Mouse (Mus musculus): Measurements from ENCODE around the gene Cacnb4. TPM values are rescaled to one million over a fixed set of nuclear protein-coding genes. Genes with fewer than 3 reads are reported as not detected.

The Cacnb4 gene
- polyA plus RNA-seq, 1 experiment from 2014 or later: 1.3 TPM

DNA sequence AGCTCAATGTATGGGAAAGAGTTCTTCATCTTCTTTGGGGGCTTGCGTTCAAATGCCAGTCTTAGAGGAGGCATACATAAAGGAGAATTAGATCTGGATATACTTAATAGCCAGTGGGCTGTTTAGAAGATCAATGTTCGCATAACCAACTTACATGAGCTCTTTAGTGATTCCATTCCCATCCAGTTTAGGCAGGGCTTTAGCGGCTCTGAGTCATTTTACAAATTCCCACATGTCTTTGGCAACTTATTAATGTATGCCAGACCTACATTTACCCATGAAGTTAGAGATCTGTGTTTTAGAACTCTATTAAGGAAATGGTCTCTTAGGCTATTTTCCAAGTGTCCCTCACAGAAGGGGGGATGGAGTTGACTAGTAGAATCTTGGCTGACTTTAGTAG, 250.6 kb downstream of the Cacnb4 start:
- no peak overlapping the region for H3K27ac ChIP-seq
- peak overlapping the region; percentile 78 for H3K4me2 ChIP-seq
- H3K9me3 ChIP-seq: no peaks in the 10 kb centered on the region
- WGBS: 67% methylated on average over 3 of the region's 3 CpGs
- no peak overlapping the region for H3K9ac ChIP-seq
- H3K4me1 ChIP-seq: peaks cover 28% of the 10 kb centered on the region
- H3K36me3 ChIP-seq: no peaks in the 10 kb centered on the region
- peak overlapping the region; percentile 97; the same call in 1 of the 2 replicates for H3K4me3 ChIP-seq
- no peak for ATAC-seq (ENCODE audit: insufficient number of reproducible peaks, insufficient read depth, low FRiP score, low TSS enrichment, low read depth)
- H3K27me3 ChIP-seq: no peaks in the 10 kb centered on the region

DNA sequence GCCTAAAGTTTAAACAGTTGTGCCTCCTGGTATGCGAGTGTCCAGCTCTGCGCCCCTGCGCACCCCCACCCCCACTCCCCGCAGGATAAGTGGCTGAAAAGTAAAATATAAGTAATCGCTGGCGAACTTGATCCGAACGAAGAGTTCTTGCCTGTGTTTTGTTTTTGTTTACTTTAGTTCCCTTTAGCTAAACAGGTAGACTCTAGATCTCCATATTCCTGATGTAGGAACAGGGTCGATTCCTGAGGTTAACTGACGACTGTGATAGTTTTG, 251.2 kb downstream of the Cacnb4 start:
- H3K4me1 ChIP-seq: peaks cover 28% of the 10 kb centered on the region
- no peaks in the 10 kb centered on the region for H3K27me3 ChIP-seq
- H3K9ac ChIP-seq: peak overlapping the region; percentile 96
- H3K36me3 ChIP-seq: no peaks in the 10 kb centered on the region
- H3K27ac ChIP-seq: peak overlapping the region; percentile 91
- WGBS: 18% methylated on average over 10 of the region's 10 CpGs
- H3K4me2 ChIP-seq: peak overlapping the region; percentile 78
- peak overlapping the region; percentile 97 for H3K4me3 ChIP-seq
- no peaks in the 10 kb centered on the region for H3K9me3 ChIP-seq
- ATAC-seq (ENCODE audit: insufficient number of reproducible peaks, insufficient read depth, low FRiP score, low TSS enrichment, low read depth): no peak

DNA sequence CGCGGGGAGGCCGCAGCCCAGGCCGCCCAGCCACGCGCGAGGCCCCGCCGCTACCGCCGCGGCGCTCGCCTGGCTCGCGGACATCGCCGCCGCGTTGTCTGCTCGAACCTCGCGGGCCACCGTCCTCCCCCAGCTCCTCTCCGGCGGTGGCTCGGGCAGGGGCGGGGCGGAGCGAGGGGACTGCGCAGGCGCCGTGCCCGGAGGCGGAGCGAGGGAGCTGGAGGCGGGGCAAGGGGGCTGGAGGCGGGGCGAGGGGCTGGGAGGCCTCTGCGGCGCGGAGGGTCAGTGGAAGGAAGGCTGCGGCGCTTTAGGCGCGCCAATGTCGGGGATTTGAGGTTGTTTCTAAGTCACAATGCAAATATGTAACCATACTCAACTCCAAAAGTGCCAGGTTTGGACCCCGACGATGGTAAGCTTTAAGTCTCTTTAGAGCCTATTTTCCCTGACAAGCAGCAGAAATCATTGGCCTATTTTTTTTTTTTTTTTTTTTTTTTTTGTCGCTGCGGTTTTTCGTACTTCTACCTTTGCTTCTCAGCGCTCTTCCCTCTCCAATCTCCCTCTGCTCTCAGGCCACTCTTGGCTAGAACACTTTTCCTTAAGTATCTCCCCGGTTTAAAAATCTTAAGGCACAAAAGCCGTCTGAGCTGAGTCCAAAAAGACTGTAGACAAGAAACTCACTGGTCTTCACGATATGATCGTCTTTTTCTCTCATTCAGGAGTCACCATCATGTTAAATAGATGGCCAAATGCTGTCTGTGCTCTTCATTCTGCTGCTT, 251.7 kb downstream of the Cacnb4 start, which contains the start of gene Arl5a:
TSS of gene Arl5a (minus strand) at position 155 of the 776 bp plus-strand sequence.
- Histone ChIP-seq H3K4me1 (peaks cover 28% of the 10 kb centered on the region), H3K4me2 (peak within 1 kb of the TSS; percentile 78), H3K36me3 (no peaks in the 10 kb centered on the region), H3K4me3 (peak within 1 kb of the TSS; percentile 97), H3K27ac (peak within 1 kb of the TSS; percentile 91), H3K9ac (peak within 1 kb of the TSS; percentile 96), H3K9me3 (no peaks in the 10 kb centered on the region), H3K27me3 (no peaks in the 10 kb centered on the region)
- peak; percentile 91 for ATAC-seq (ENCODE audit: insufficient number of reproducible peaks, insufficient read depth, low FRiP score, low TSS enrichment, low read depth)
- 1% methylated on average over 57 of the region's 57 CpGs for WGBS

DNA sequence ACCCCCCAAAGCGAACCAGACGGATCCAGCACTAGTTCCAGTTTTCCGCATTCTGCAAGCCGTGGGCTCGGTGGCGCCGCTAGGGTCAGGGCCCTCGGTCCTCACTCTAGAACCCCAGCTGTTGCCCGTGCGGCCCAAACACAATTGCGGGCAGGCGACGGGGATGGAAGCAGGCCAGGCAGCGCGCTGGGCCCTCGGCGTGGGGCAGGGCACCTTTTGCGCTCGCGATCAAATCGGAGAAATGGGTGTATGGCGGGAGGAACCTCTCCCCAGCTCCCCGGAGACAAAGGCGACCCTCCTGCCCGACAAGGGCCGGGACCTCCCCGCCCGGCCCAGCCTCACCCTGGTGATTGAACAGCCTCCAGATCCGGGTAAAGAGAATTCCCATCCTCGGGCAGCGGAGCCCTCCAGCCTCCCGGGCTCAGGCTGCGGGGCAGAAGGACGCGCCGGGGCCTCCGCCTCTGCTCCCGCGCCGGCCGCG, 252.3 kb downstream of the Cacnb4 start:
- Histone ChIP-seq H3K9me3 (no peaks in the 10 kb centered on the region), H3K27me3 (no peaks in the 10 kb centered on the region), H3K4me2 (peak overlapping the region; percentile 64), H3K9ac (peak overlapping the region; percentile 96), H3K4me1 (peaks cover 28% of the 10 kb centered on the region), H3K4me3 (peak overlapping the region; percentile 97), H3K36me3 (no peaks in the 10 kb centered on the region), H3K27ac (peak overlapping the region; percentile 91)
- ATAC-seq (ENCODE audit: insufficient number of reproducible peaks, insufficient read depth, low FRiP score, low TSS enrichment, low read depth): peak; percentile 75
- under 1% methylated on average over 39 of the region's 42 CpGs for whole genome bisulfite sequencing

DNA sequence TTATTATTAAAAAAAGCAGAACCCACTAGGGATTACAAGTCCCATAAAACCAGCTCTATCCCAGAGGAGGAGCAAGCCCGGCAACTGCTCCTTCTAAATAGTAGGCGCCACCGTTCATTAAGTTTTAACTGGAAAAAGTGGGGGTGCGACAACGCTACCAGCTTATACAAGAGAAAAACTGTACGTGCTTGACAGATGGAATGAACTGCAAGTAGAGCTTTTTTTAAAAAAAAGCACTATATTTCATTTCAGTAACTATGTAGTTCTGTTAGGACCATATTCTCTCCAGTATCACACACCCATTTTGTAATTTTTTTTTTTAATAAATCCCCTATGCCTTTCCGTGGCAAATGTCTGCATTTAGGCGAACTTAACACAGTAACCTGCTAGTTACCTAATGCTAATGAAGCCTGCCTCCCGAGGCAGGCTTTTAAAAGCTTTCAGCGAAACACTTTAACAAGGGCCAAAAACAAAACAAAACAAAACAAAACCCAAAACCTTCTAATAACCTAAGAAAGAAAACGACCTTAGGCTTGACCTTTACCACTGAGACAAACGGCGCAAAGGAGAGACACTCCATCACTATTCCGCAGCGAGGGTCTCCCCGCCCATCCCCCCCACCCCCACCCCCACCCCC, 252.9 kb downstream of the Cacnb4 start:
- Histone ChIP-seq H3K27ac (no peak overlapping the region), H3K4me2 (peak overlapping the region; percentile 64), H3K4me3 (peak overlapping the region; percentile 97), H3K36me3 (no peaks in the 10 kb centered on the region), H3K4me1 (peaks cover 28% of the 10 kb centered on the region), H3K9ac (peak overlapping the region; percentile 96), H3K9me3 (no peaks in the 10 kb centered on the region), H3K27me3 (no peaks in the 10 kb centered on the region)
- ATAC-seq (ENCODE audit: insufficient number of reproducible peaks, insufficient read depth, low FRiP score, low TSS enrichment, low read depth): no peak
- WGBS: 3% methylated on average over 16 of the region's 16 CpGs

DNA sequence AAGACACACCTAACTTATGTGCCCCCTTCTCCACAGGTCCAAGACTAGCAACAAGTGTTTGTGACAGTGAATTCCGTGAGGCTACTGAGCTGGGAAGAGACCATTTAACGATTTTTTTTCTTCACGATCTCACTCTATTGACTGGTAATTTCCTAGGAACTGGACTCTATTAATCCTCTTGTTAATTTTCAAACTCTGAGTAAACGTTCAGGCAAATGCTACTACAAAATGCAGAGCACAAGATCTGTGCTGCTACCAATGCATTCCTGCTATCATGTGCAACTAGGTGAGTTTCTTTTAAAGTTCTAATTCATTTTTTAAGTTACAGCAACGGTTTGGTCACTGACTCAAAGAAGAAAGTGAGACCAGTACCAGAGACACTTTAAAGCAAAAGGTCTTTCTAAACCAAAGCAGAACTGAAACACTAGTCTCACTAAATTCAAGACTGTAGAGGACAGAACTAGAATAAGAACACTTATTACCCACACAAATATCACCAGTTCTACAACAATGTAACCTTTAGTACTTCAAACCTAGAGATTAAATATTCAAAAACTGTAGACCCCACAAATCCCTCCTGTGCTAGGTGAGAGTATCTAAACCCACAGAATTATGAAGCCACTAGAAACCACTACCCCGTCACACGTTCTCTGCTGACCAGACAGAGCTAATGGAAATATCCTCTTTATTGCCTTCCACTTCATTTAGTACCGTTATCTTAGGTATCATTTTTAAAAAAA, 253.6 kb downstream of the Cacnb4 start:
- 62% methylated on average over 8 of the region's 8 CpGs for WGBS
- no peaks in the 10 kb centered on the region for H3K9me3 ChIP-seq
- peaks cover 28% of the 10 kb centered on the region for H3K4me1 ChIP-seq
- H3K27ac ChIP-seq: no peak overlapping the region
- no peaks in the 10 kb centered on the region for H3K27me3 ChIP-seq
- no peaks in the 10 kb centered on the region for H3K36me3 ChIP-seq
- H3K9ac ChIP-seq: peak overlapping the region; percentile 96
- H3K4me3 ChIP-seq: peak overlapping the region; percentile 97
- ATAC-seq (ENCODE audit: insufficient number of reproducible peaks, insufficient read depth, low FRiP score, low TSS enrichment, low read depth): no peak
- H3K4me2 ChIP-seq: peak overlapping the region; percentile 64

DNA sequence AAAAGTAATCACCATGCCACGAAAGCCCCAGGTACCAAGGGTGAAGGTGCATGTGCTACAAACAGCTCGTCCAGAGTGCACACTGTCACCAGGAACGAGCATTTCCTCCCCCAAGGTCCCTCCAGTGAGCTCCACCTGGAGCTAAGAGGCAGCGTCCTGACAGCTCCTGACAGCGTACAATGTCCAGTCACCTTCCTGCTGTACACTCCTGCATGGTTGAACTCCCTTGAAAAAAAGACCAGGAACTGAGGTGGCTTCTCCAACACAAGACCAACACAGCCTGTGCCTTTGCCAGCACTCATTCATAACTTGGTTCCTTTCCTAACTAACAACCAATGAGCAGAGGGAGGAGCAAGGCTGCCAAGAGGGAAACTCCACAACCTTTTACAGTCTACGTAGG, 255.4 kb downstream of the Cacnb4 start:
- Histone ChIP-seq H3K9ac (no peak overlapping the region), H3K4me2 (no peak overlapping the region), H3K27me3 (no peaks in the 10 kb centered on the region), H3K27ac (no peak overlapping the region), H3K4me1 (peaks cover 24% of the 10 kb centered on the region), H3K4me3 (no peak overlapping the region), H3K36me3 (peaks cover 11% of the 10 kb centered on the region), H3K9me3 (no peaks in the 10 kb centered on the region)
- ATAC-seq (ENCODE audit: insufficient number of reproducible peaks, insufficient read depth, low FRiP score, low TSS enrichment, low read depth): no peak
- WGBS: 73% methylated on average over 6 of the region's 6 CpGs

DNA sequence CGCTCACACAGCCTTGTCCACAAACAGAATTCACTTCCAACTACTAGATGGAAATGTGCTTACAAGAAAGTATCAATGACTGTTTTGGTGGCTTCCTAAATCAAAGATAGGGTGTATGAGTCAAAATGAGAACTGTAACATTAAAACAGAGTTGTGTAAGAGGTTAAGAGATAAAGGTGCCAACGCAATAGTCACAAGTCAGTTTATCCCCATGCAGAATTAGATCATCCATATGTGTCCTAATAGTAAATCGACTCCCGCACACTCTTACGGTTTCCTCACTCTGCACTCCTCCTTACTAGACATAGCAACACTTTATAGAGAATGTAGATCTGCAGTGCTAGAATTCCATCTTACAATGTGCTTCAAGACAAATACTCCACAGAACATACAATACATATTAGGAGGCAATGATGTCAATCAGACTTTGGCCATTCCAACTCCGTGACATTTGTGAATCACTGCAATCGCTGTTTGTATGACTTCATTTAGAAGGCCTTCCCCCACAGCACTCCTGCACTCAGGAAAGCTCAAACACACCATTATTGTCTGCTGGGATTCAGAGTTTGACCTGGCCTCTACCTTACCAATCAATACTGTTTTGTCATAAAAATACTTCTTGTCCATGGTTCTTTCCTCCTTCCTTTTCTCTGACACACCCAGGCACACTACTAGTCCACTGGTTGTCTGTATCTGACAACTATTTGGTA, 256.5 kb downstream of the Cacnb4 start:
- H3K4me1 ChIP-seq: peaks cover 16% of the 10 kb centered on the region
- no peak overlapping the region for H3K27ac ChIP-seq
- peaks cover 6% of the 10 kb centered on the region for H3K9me3 ChIP-seq
- H3K4me2 ChIP-seq: no peak overlapping the region
- ATAC-seq (ENCODE audit: insufficient number of reproducible peaks, insufficient read depth, low FRiP score, low TSS enrichment, low read depth): no peak
- no peak overlapping the region for H3K9ac ChIP-seq
- WGBS: 88% methylated on average over 7 of the region's 7 CpGs
- H3K27me3 ChIP-seq: no peaks in the 10 kb centered on the region
- no peak overlapping the region for H3K4me3 ChIP-seq
- peaks cover 21% of the 10 kb centered on the region for H3K36me3 ChIP-seq

DNA sequence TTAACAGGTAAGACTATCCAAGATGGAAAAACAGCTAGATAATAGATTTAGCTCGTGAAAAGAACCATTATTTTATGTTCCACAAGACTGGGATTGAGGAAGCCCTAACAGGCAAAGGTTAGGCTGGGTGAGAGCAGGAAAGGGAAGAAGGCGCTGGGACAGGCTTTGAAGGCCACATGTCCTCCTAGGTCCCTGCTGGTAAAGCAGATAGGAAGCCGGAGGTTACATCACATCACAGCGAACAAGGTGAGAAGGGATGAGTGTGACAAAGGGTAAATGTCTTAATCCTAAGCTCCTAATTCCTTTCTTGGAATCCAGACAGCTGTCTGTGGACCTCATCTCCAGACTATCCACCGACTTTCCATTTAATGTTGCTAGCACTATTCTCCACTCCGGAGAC, 257.3 kb downstream of the Cacnb4 start:
- H3K27me3 ChIP-seq: no peaks in the 10 kb centered on the region
- no peak overlapping the region for H3K4me2 ChIP-seq
- 86% methylated on average over 6 of the region's 6 CpGs for WGBS
- H3K9ac ChIP-seq: no peak overlapping the region
- peaks cover 16% of the 10 kb centered on the region for H3K4me1 ChIP-seq
- H3K36me3 ChIP-seq: peaks cover 27% of the 10 kb centered on the region
- H3K4me3 ChIP-seq: no peak overlapping the region
- no peak overlapping the region for H3K27ac ChIP-seq
- peaks cover 6% of the 10 kb centered on the region for H3K9me3 ChIP-seq
- ATAC-seq (ENCODE audit: insufficient number of reproducible peaks, insufficient read depth, low FRiP score, low TSS enrichment, low read depth): no peak

DNA sequence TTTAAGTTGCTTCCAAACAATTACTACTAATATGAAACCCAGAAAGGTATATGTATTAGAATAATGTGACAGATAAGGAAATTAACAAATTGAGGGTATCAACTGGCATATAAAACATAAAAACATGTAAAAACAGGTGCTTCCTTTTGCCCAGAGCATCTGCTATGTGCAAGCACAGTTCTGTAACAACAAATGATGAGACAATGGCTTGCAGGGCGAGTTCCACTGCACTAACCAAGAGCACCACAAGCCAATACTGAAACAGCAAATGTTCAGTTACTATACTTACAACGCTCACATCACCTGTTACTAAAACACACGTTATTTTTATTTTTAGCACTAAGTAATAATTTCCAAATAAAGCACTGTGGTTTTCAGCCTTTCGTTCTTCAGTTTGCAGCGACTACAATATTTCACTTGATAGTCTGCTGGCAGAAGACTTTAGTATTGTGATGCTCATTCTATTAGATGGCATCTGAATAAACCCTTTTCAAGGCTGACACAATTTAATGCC, 264.1 kb downstream of the Cacnb4 start:
- H3K27ac ChIP-seq: no peak overlapping the region
- H3K9ac ChIP-seq: no peak overlapping the region
- no peak overlapping the region for H3K4me3 ChIP-seq
- WGBS: 97% methylated on average over 5 of the region's 5 CpGs
- ATAC-seq (ENCODE audit: insufficient number of reproducible peaks, insufficient read depth, low FRiP score, low TSS enrichment, low read depth): no peak
- H3K4me2 ChIP-seq: no peak overlapping the region
- H3K9me3 ChIP-seq: peaks cover 32% of the 10 kb centered on the region
- H3K36me3 ChIP-seq: peaks cover 83% of the 10 kb centered on the region
- no peaks in the 10 kb centered on the region for H3K27me3 ChIP-seq
- no peaks in the 10 kb centered on the region for H3K4me1 ChIP-seq

DNA sequence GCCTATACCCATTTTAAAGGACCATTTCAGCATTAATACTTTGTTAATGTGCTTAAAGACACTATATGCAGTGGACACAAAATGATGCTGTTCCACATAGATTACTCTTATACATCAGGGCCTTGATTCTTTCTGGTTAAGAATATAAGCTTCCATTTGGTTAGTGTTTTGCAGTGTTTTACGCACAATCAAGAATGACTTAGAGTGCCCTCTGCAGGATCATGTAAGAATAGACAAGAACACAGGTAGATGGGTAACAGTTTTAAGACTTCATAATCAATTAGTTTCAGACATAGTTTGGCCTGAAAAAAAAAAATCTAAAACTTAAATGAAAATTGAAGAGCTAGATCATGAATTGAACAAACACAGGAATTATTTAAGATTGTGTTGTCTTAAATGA, 270.2 kb downstream of the Cacnb4 start:
- H3K4me1 ChIP-seq: no peaks in the 10 kb centered on the region
- ATAC-seq (ENCODE audit: insufficient number of reproducible peaks, insufficient read depth, low FRiP score, low TSS enrichment, low read depth): no peak
- peaks cover 21% of the 10 kb centered on the region for H3K9me3 ChIP-seq
- no peak overlapping the region for H3K4me2 ChIP-seq
- H3K9ac ChIP-seq: no peak overlapping the region
- H3K27me3 ChIP-seq: no peaks in the 10 kb centered on the region
- 86% methylated on average over 1 of the region's 1 CpGs for WGBS
- H3K36me3 ChIP-seq: peaks cover 80% of the 10 kb centered on the region
- no peak overlapping the region for H3K27ac ChIP-seq
- H3K4me3 ChIP-seq: no peak overlapping the region
